Mouse (Mus musculus) left cerebral cortex, adult 11 months (tissue): ENCODE results near the gene Folh1.
"Not testable (repeated sequence)": the region's sequence is repeated elsewhere in the genome, so short reads cannot be mapped to it uniquely, and the experiment has no call there.

Experiments
- DNase-seq: peaks from one replicate; pipeline ENCODE4 v3.0.0; 2022; ENCODE audit warnings: low spot score

The Folh1 gene

DNA sequence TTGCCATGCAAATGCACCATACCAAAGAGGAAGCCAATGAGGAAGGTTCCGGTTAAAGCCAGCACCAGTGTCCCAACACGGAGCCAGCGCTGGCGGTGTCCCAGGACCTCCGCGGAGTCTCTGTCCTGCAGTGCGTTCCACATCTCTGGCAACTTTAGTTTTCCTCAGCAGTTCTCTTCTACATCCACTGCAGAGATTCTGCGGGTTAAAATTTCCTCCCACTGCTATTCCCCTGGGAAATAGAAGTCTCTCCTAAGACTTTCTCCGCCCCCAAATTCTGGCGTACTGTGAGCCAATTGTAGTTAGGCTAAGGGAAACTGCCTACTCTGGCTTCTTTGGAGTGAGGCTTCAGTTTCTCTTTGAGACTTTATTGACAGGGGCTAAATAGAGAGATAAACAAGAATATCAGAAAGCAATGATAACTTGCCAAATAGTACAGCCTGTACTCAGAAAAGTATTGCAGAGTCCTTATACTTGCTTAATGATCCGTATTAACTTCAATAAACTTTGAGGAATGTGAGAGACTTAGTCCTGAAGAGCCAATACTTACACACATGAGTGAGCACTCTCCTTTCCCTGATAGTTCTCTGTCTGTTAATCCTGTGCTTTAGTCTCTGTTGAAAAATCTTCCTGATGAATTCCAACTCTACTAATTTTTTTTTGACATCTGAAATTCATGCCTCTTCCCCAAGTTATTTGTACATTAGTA, at the start of gene Folh1:
TSS of gene Folh1 (minus strand) at position 327 of the 709 bp plus-strand sequence.
- DNase-seq: peak; percentile 15

DNA sequence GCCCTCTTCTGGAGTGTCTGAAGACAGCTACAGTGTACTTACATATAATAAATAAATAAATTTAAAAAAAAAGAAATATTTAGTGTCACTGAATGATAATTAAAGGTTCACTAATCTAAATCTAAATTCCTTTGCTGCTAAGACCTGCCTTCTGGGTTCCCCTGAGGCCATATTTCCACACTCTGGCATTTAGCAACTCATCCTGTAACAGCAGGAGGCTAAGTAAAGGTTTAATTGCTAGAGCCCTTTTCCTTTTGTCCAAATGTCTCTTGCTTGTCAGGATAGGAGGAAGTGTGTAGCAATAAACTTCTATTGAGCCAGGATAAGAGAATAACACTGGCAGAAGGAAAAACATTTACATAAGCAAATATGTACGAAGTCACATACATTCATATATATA, 40.7 kb upstream of the Folh1 start:
- no peak for DNase-seq

DNA sequence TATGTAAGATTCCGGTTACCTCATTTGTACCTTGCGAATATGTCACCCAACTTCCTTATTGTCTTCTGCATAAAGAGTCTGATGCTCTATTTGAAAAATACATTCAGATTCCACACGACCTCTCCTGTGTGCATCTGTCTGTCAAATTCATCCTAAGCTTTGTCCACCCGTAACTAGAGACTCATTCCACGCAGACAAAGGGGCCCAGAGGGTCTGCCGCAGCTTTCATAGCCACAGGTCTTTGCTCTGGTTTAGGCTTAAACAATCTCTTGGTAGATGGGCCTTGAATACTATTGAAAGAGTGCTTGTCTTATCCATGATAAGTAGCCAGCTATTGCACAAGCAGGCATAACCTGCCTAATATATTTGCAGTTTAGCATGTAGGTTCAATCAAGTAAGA, 40.0 kb upstream of the Folh1 start:
- not testable (repeated sequence) for DNase-seq

DNA sequence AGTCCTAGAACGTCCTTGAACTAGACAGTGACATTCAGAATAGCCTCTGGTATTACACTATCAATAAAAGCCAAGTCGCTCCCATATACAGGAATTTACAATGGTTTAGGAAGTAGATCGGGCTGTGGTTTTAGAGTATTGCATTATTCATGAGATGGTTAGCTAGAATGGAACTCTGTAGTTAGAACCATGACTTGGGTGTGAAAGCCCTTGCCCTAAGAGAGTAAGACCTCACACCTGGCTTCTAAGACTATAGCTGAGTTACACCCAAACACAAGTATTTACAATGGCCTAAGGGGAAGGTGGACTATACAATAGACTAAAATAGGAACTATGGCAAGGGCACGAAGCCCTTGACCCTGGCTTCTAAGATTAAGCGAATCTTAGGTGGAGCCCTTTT, 39.5 kb upstream of the Folh1 start:
- DNase-seq: not testable (repeated sequence)

DNA sequence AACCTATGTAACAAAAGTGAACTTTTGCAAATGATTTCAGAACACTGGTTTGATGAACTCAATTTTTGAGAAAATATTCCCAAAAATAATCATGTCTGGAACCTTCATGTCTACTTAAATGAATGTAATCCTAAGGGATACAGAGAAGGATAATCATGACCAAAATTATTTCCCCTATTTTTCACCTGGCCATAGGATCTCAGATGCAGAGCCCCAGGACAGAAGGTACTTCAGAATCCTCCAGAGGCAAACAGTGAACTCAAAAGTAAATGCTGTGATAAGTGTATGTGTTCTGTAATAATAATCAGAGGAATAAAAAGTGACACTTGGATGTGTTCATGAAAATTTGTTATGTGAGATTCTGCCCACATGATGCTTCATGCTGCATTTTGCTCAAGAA, 19.0 kb upstream of the Folh1 start, which contains the start of gene Vmn2r77:
TSS of gene Vmn2r77 (plus strand) at position 301 of the 400 bp plus-strand sequence.
- DNase-seq: no peak

DNA sequence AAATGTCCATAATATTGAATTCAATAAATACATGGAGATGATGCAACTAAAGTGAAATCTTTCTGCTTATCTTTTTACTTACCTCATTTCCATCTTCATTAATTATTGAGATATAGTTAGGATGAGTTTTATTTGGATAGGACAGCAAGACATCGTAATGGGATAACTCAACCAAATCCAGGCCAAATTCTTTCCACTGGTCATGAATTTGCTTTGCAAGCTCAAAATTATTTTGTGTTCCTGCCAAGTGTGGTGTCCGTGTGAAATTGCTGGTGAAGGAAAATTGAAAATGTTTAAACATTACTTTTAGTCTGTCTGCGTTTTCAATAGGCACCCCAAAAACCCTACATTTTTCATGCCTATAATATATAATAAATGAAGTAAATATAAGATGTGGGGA, 4.1 kb downstream of the Folh1 start:
- DNase-seq: no peak

DNA sequence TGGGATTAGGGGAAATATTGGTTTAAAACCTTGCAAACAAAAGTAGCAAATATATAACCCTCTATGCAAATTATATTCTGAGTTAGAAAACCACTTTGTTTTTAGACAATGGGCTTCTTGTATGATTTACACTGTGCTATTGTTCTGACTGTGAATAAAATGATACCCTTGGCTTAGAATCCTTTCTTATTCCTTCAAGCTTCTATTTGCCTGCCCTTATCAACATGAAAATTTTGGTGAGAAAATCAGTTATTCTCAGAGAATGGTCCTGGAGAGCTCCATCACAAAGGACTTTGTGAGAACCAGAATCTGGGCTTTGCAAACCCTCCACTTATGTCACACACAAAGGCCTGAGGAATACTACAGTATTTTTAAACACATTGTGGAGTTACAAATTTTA, 11.1 kb downstream of the Folh1 start:
- DNase-seq: no peak

DNA sequence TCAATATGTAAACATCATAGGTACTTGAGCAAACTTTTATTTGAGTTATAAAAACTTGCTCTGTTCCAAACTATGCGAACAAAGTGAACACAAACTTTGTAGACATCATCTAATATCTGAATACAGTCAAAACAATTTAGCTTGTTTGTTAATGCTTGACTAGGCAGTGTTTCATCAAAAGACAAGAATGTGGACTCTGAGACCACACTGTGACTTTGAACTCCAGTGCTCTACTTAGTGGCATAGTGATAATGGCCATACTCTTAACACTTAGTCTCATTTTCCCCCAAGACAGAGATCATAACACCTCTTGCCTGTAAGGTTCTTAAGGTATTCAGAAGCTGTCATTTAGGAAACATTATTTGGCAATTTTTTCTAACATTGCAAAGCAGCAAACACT, 15.0 kb downstream of the Folh1 start:
- DNase-seq: no peak

DNA sequence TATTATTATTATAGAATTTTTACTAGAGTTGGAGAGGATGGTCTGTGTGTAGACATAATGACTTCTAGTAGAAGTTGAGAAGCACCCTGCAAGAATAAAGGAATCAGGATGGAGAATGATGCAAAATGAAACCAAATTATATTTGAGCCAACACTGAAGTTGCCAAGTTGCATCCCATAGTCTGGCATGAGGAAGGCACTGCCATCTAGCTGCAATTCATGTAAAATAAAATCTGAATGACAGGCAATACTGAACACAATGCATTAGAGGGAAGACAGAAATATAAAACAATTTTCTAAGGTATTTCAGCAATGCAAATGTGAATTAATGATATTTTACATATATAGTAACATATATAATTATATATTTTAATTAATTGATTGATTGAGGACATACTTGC, 50.7 kb downstream of the Folh1 start:
- DNase-seq: no peak

DNA sequence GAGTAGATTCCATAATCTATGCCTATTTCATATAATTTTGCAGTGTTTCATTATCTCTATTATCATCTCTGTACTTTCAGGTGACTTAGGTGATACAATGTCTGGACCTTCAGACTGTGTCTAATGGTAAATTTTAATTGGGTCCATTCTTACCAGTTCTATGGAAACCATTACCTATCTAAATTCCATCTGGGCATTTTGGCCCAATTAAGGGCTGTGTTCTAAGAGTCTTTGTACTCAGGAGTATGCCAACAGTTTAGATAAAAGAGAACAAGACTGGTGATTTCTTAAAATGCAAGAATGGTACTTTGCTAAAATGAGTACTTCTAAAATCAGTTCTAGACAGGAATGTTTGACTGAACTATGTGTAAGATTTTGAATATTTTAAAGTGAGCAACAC, 87.7 kb downstream of the Folh1 start, which contains the start of gene Olfr292:
TSS of gene Olfr292 (plus strand) at position 301 of the 400 bp plus-strand sequence.
- DNase-seq: no peak
